Mouse (Mus musculus) megakaryocyte, adult 5-6 weeks (primary cell): ENCODE results near the gene Serpina3b. TPM values are rescaled to one million over a fixed set of nuclear protein-coding genes. Genes with fewer than 3 reads are reported as not detected.
"Not testable (repeated sequence)": the region's sequence is repeated elsewhere in the genome, so short reads cannot be mapped to it uniquely, and the experiment has no call there.

Source experiments
- ATAC-seq: 2 replicates; pipeline ENCODE4 v1.8.0; 2016; ENCODE audit warnings: mild to moderate bottlenecking, inconsistent platforms; ENCODE audit not compliant: poor library complexity, severe bottlenecking
- total RNA-seq, 2 experiments: library from RNA; stranded (forward) in 1 of 2; stranded (reverse) in 1 of 2; fragments of 153-499, 151-499 nt in 1 of 2; fragments of 221-1000, 200-1000 nt in 1 of 2; gene quantifications; 2 replicates each; pipeline versions ENCODE4 v1.2.3 to v1.2.4; 2015 to 2017

Serpina3b gene
- total RNA-seq (2015): not detected in 2 replicates
- total RNA-seq (2017): not detected in 2 replicates

- ATAC-seq: no peak
Measured at GRCm38 (mm10) chr12:104127696-104128095, at the start of gene Serpina3b. Gene Serpina3b, plus strand, starts transcription at chr12:104127996.

- ATAC-seq: no peak
Measured at GRCm38 (mm10) chr12:104090119-104090518, 37.7 kb upstream of the Serpina3b start.

- no peak for ATAC-seq
Measured at GRCm38 (mm10) chr12:104091303-104091702, 36.5 kb upstream of the Serpina3b start.

GRCm38 (mm10) chr12:104100768-104101167, 27.0 kb upstream of the Serpina3b start, which contains the start of gene Serpina5:
Gene Serpina5, plus strand, starts transcription at chr12:104101113.
- ATAC-seq: no peak

GRCm38 (mm10) chr12:104105847-104106246, 21.9 kb upstream of the Serpina3b start:
- ATAC-seq: no peak

GRCm38 (mm10) chr12:104106919-104107318, 20.9 kb upstream of the Serpina3b start:
- ATAC-seq: no peak

- no peak for ATAC-seq
Measured at GRCm38 (mm10) chr12:104108507-104108906, 19.3 kb upstream of the Serpina3b start.

GRCm38 (mm10) chr12:104112333-104112732, 15.5 kb upstream of the Serpina3b start, which contains the start of gene Serpina3a:
Gene Serpina3a, plus strand, starts transcription at chr12:104112724.
- not testable (repeated sequence) for ATAC-seq

- ATAC-seq: no peak
Measured at GRCm38 (mm10) chr12:104114921-104115579, 12.7 kb upstream of the Serpina3b start.

GRCm38 (mm10) chr12:104123097-104123496, 4.7 kb upstream of the Serpina3b start:
- no peak for ATAC-seq

GRCm38 (mm10) chr12:104123996-104124395, 3.8 kb upstream of the Serpina3b start:
- peak; percentile 41; the same call in 1 of the 2 replicates for ATAC-seq

GRCm38 (mm10) chr12:104125021-104125560, 2.7 kb upstream of the Serpina3b start:
- no peak for ATAC-seq

GRCm38 (mm10) chr12:104131041-104131440, 3.2 kb downstream of the Serpina3b start:
- peak; percentile 87 for ATAC-seq

- no peak for ATAC-seq
Measured at GRCm38 (mm10) chr12:104138216-104138615, 10.4 kb downstream of the Serpina3b start.

- ATAC-seq: no peak
Measured at GRCm38 (mm10) chr12:104140543-104141103, 12.8 kb downstream of the Serpina3b start.

GRCm38 (mm10) chr12:104141506-104141905, 13.7 kb downstream of the Serpina3b start:
- no peak for ATAC-seq

GRCm38 (mm10) chr12:104142427-104142826, 14.6 kb downstream of the Serpina3b start:
- ATAC-seq: no peak

GRCm38 (mm10) chr12:104143286-104143685, 15.5 kb downstream of the Serpina3b start:
- no peak for ATAC-seq

GRCm38 (mm10) chr12:104145571-104145970, 17.8 kb downstream of the Serpina3b start:
- ATAC-seq: no peak

GRCm38 (mm10) chr12:104151989-104152388, 24.2 kb downstream of the Serpina3b start:
- ATAC-seq: no peak

- ATAC-seq: no peak
Measured at GRCm38 (mm10) chr12:104153041-104153645, 25.3 kb downstream of the Serpina3b start.

- no peak for ATAC-seq
Measured at GRCm38 (mm10) chr12:104153656-104154055, 25.9 kb downstream of the Serpina3b start, which contains the start of gene Serpina3c. Gene Serpina3c, minus strand, starts transcription at chr12:104153870.
